Mouse (Mus musculus) hindbrain, embryonic 10.5 days (tissue): ENCODE measurements around the gene Hivep1. TPM values are rescaled to one million over a fixed set of nuclear protein-coding genes. Genes with fewer than 3 reads are reported as not detected.

Experiments
- DNase-seq: peaks from one replicate; pipeline ENCODE4 v3.0.0-alpha.2; 2017; ENCODE audit warnings: low spot score
- H3K27ac ChIP-seq: fragments of 300-500 bp; sonication (generic); 2 replicates; pipeline ENCODE4 v1.5.1; 2016; ENCODE audit warnings: mild to moderate bottlenecking, moderate library complexity
- H3K27me3 ChIP-seq: fragments of 300-500 bp; sonication (generic); 2 replicates; pipeline ENCODE4 v1.6.1; 2016; ENCODE audit warnings: mild to moderate bottlenecking; ENCODE audit not compliant: poor library complexity, insufficient read depth, severe bottlenecking
- H3K36me3 ChIP-seq: fragments of 300-500 bp; sonication (generic); 2 replicates; pipeline ENCODE4 v1.6.1; 2016; ENCODE audit warnings: mild to moderate bottlenecking, moderate library complexity
- H3K4me1 ChIP-seq: fragments of 300-500 bp; sonication (generic); replicated peaks from 2 replicates; pipeline ENCODE4 v1.6.1; 2016; ENCODE audit warnings: mild to moderate bottlenecking
- H3K4me3 ChIP-seq: fragments of 300-500 bp; sonication (generic); 2 replicates; pipeline ENCODE4 v1.5.1; 2016; ENCODE audit warnings: mild to moderate bottlenecking, moderate library complexity
- H3K9me3 ChIP-seq: fragments of 300-500 bp; sonication (generic); 2 replicates; pipeline ENCODE4 v1.6.1; 2016; ENCODE audit warnings: mild to moderate bottlenecking, moderate library complexity
- WGBS: fragments of 180-500 bp; shearing (Covaris S2); methylation state at CpG from one replicate; pipeline ENCODE4 v1.1.7; 2016; 5-methylcytosine and 5-hydroxymethylcytosine counted together
- polyA plus RNA-seq: library from polyadenylated mRNA; unstranded; fragments of >200 nt; fragmentation: Nextera tagmentation; extraction: Ambion mirVana; gene quantifications from 2 replicates; pipeline ENCODE4 v1.2.1, GENCODE M21; 2016

Hivep1 gene
- 8.6 and 8.8 TPM in 2 replicates for polyA plus RNA-seq

GRCm38 (mm10) chr13:42051961-42052695 lies at the start of gene Hivep1:
Hivep1 (plus strand) TSS chr13:42052021.
- peak within 1 kb of the TSS; percentile 93 for H3K4me3 ChIP-seq
- DNase-seq = peak; percentile 85
- WGBS = under 1% methylated on average over 81 of the region's 100 CpGs

GRCm38 (mm10) chr13:42015484-42016045 lies 36.3 kb upstream of the Hivep1 start:
- H3K27ac ChIP-seq = no peak overlapping the region
- DNase-seq = no peak
- no peaks in the 10 kb centered on the region for H3K9me3 ChIP-seq
- 88% methylated on average over 10 of the region's 10 CpGs for WGBS
- no peak overlapping the region for H3K4me3 ChIP-seq
- no peaks in the 10 kb centered on the region for H3K27me3 ChIP-seq
- no peaks in the 10 kb centered on the region for H3K36me3 ChIP-seq
- H3K4me1 ChIP-seq = no peaks in the 10 kb centered on the region

More at GRCm38 (mm10) chr13:42051961-42052695, at the start of gene Hivep1:
- peaks cover 20% of the 10 kb centered on the region for H3K36me3 ChIP-seq
- H3K27ac ChIP-seq = peak within 1 kb of the TSS; percentile 98
- H3K4me1 ChIP-seq = peaks cover 28% of the 10 kb centered on the region
- H3K27me3 ChIP-seq = no peaks in the 10 kb centered on the region; the same call in 1 of the 2 replicates
- H3K9me3 ChIP-seq = no peaks in the 10 kb centered on the region

- DNase-seq = no peak
- Histone ChIP-seq H3K9me3 (no peaks in the 10 kb centered on the region), H3K27me3 (no peaks in the 10 kb centered on the region), H3K27ac (no peak overlapping the region), H3K4me3 (no peak overlapping the region), H3K4me1 (no peaks in the 10 kb centered on the region), H3K36me3 (no peaks in the 10 kb centered on the region)
- 86% methylated on average over 5 of the region's 5 CpGs for WGBS
Measured at GRCm38 (mm10) chr13:42016218-42016617, 35.6 kb upstream of the Hivep1 start.

- WGBS = 66% methylated on average over 2 of the region's 2 CpGs
- H3K27ac ChIP-seq = no peak overlapping the region
- no peak for DNase-seq
- no peaks in the 10 kb centered on the region for H3K4me1 ChIP-seq
- no peaks in the 10 kb centered on the region for H3K9me3 ChIP-seq
- no peak overlapping the region for H3K4me3 ChIP-seq
- no peaks in the 10 kb centered on the region for H3K27me3 ChIP-seq
- no peaks in the 10 kb centered on the region for H3K36me3 ChIP-seq
Measured at GRCm38 (mm10) chr13:42018356-42018755, 33.5 kb upstream of the Hivep1 start.

- Histone ChIP-seq H3K27me3 (no peaks in the 10 kb centered on the region), H3K36me3 (no peaks in the 10 kb centered on the region), H3K4me1 (0 out of 2 replicates have a peak, but pooled peaks cover 3% of the 10 kb centered on the region), H3K9me3 (no peaks in the 10 kb centered on the region), H3K4me3 (no peak overlapping the region), H3K27ac (no peak overlapping the region)
- no peak for DNase-seq
- 20% methylated on average over 2 of the region's 2 CpGs for WGBS
Measured at GRCm38 (mm10) chr13:42041203-42041602, 10.6 kb upstream of the Hivep1 start.

- 0 out of 2 replicates have a peak, but pooled peaks cover 3% of the 10 kb centered on the region for H3K4me1 ChIP-seq
- WGBS = 93% methylated on average over 7 of the region's 7 CpGs
- no peaks in the 10 kb centered on the region; the same call in 1 of the 2 replicates for H3K27me3 ChIP-seq
- H3K9me3 ChIP-seq = no peaks in the 10 kb centered on the region
- no peak overlapping the region for H3K4me3 ChIP-seq
- no peaks in the 10 kb centered on the region for H3K36me3 ChIP-seq
- H3K27ac ChIP-seq = no peak overlapping the region
- DNase-seq = no peak
Measured at GRCm38 (mm10) chr13:42043431-42043830, 8.4 kb upstream of the Hivep1 start.

- Histone ChIP-seq H3K36me3 (no peaks in the 10 kb centered on the region), H3K27ac (peak overlapping the region; percentile 95), H3K4me3 (peak overlapping the region; percentile 93), H3K9me3 (no peaks in the 10 kb centered on the region), H3K4me1 (peaks cover 28% of the 10 kb centered on the region), H3K27me3 (no peaks in the 10 kb centered on the region; the same call in 1 of the 2 replicates)
- DNase-seq = peak; percentile 79
- under 1% methylated on average over 48 of the region's 48 CpGs for WGBS
Measured at GRCm38 (mm10) chr13:42048991-42049773, 2.6 kb upstream of the Hivep1 start.

- Histone ChIP-seq H3K27ac (peak overlapping the region; percentile 95), H3K4me1 (peaks cover 28% of the 10 kb centered on the region), H3K27me3 (no peaks in the 10 kb centered on the region; the same call in 1 of the 2 replicates), H3K9me3 (no peaks in the 10 kb centered on the region), H3K4me3 (peak overlapping the region; percentile 93), H3K36me3 (no peaks in the 10 kb centered on the region)
- WGBS = 1% methylated on average over 8 of the region's 8 CpGs
- DNase-seq = no peak
Measured at GRCm38 (mm10) chr13:42049774-42050125, 2.1 kb upstream of the Hivep1 start.

GRCm38 (mm10) chr13:42050160-42050559 lies 1.7 kb upstream of the Hivep1 start:
- Histone ChIP-seq H3K4me1 (peaks cover 28% of the 10 kb centered on the region), H3K27ac (peak overlapping the region; percentile 95), H3K36me3 (peaks cover under 1% of the 10 kb centered on the region), H3K4me3 (peak overlapping the region; percentile 93), H3K27me3 (no peaks in the 10 kb centered on the region; the same call in 1 of the 2 replicates), H3K9me3 (no peaks in the 10 kb centered on the region)
- 6% methylated on average over 3 of the region's 3 CpGs for WGBS
- no peak for DNase-seq

- H3K27me3 ChIP-seq = no peaks in the 10 kb centered on the region; the same call in 1 of the 2 replicates
- peaks cover 8% of the 10 kb centered on the region for H3K36me3 ChIP-seq
- H3K4me1 ChIP-seq = peaks cover 28% of the 10 kb centered on the region
- H3K4me3 ChIP-seq = peak overlapping the region; percentile 93
- under 1% methylated on average over 10 of the region's 10 CpGs for WGBS
- no peaks in the 10 kb centered on the region for H3K9me3 ChIP-seq
- DNase-seq = no peak
- peak overlapping the region; percentile 98 for H3K27ac ChIP-seq
Measured at GRCm38 (mm10) chr13:42050880-42051201, 980 bp upstream of the Hivep1 start.

GRCm38 (mm10) chr13:42051202-42051906 lies 467 bp upstream of the Hivep1 start:
- WGBS = under 1% methylated on average over 44 of the region's 51 CpGs
- peak overlapping the region; percentile 93 for H3K4me3 ChIP-seq
- no peaks in the 10 kb centered on the region for H3K9me3 ChIP-seq
- H3K4me1 ChIP-seq = peaks cover 28% of the 10 kb centered on the region
- peak overlapping the region; percentile 98 for H3K27ac ChIP-seq
- no peaks in the 10 kb centered on the region; the same call in 1 of the 2 replicates for H3K27me3 ChIP-seq
- H3K36me3 ChIP-seq = peaks cover 13% of the 10 kb centered on the region
- DNase-seq = peak; percentile 99
